Mouse (Mus musculus) heart, adult 2 months (tissue): ENCODE measurements at regions not wholly inside any gene's neighbourhood (a gene's known extent, or its start where the extent isn't known, plus 50 kb on each side); places are given as distances from the start of the nearest gene placed in this dataset.

Source experiments
- CTCF ChIP-seq: fragments of 200-600 bp; IDR thresholded peaks from 2 replicates; pipeline ENCODE4 v1.8.1; 2022; ENCODE audit warnings: antibody characterized with exemption, mild to moderate bottlenecking, moderate library complexity
- EP300 ChIP-seq: fragments of 200-500 bp; IDR thresholded peaks from 2 replicates; pipeline ENCODE4 v1.6.1; 2011; ENCODE audit warnings: low read depth, low read length, control low read depth; ENCODE audit not compliant: insufficient read depth
- POLR2A ChIP-seq: fragments of 200-500 bp; IDR thresholded peaks from 2 replicates; pipeline ENCODE4 v1.6.1; 2011; ENCODE audit warnings: mild to moderate bottlenecking, low read depth, low read length, control low read depth; ENCODE audit not compliant: insufficient read depth

- no peak for TF ChIP-seq CTCF
- TF ChIP-seq POLR2A: no peak
- no peak for TF ChIP-seq EP300
Measured at GRCm38 (mm10) chr4:94439159-94439836, 117.0 kb upstream of the Gm10306 start.
